Mouse (Mus musculus): ENCODE results near the gene Trf. TPM values are rescaled to one million over a fixed set of nuclear protein-coding genes. Genes with fewer than 3 reads are reported as not detected.
A peak's percentile ranks its signal among the peaks of the same experiment; 100 is the strongest.

Trf gene
- polyA plus RNA-seq, 1 experiment from 2014 or later = 1,198 TPM

GRCm38 (mm10) chr9:103233006-103233395 lies 2.8 kb upstream of the Trf start:
- 62% methylated on average over 7 of the region's 7 CpGs for WGBS (ENCODE audit: missing documents)
- H3K36me3 ChIP-seq (ENCODE audit: inconsistent target) = peaks cover 3% of the 10 kb centered on the region; the same call in 1 of the 2 replicates
- no peak overlapping the region for H3K27ac ChIP-seq
- H3K4me3 ChIP-seq (ENCODE audit: inconsistent target) = no peak overlapping the region
- no peaks in the 10 kb centered on the region for H3K79me2 ChIP-seq (ENCODE audit: inconsistent target)

GRCm38 (mm10) chr9:103232232-103233005 lies 2.2 kb upstream of the Trf start:
- H3K36me3 ChIP-seq (ENCODE audit: inconsistent target) = peaks cover 9% of the 10 kb centered on the region; the same call in 1 of the 2 replicates
- H3K27ac ChIP-seq = no peak overlapping the region
- no peak overlapping the region for H3K4me3 ChIP-seq (ENCODE audit: inconsistent target)
- no peaks in the 10 kb centered on the region for H3K79me2 ChIP-seq (ENCODE audit: inconsistent target)
- WGBS (ENCODE audit: missing documents) = 83% methylated on average over 7 of the region's 7 CpGs

GRCm38 (mm10) chr9:103229037-103229867 lies 992 bp downstream of the Trf start:
- H3K79me2 ChIP-seq (ENCODE audit: inconsistent target) = no peaks in the 10 kb centered on the region
- H3K4me3 ChIP-seq (ENCODE audit: inconsistent target) = peak overlapping the region; percentile 21
- peaks cover 41% of the 10 kb centered on the region for H3K36me3 ChIP-seq (ENCODE audit: inconsistent target)
- peak overlapping the region; percentile 96; the same call in 1 of the 2 replicates for H3K27ac ChIP-seq
- 90% methylated on average over 15 of the region's 15 CpGs for WGBS (ENCODE audit: missing documents)

GRCm38 (mm10) chr9:103228370-103229003 lies 1.8 kb downstream of the Trf start:
- Histone ChIP-seq H3K36me3 (ENCODE audit: inconsistent target) (peaks cover 48% of the 10 kb centered on the region), H3K27ac (no peak overlapping the region), H3K4me3 (ENCODE audit: inconsistent target) (no peak overlapping the region), H3K79me2 (ENCODE audit: inconsistent target) (no peaks in the 10 kb centered on the region)
- 93% methylated on average over 13 of the region's 13 CpGs for WGBS (ENCODE audit: missing documents)

GRCm38 (mm10) chr9:103227760-103228159 lies 2.5 kb downstream of the Trf start:
- no peaks in the 10 kb centered on the region for H3K79me2 ChIP-seq (ENCODE audit: inconsistent target)
- H3K27ac ChIP-seq = no peak overlapping the region
- H3K36me3 ChIP-seq (ENCODE audit: inconsistent target) = peaks cover 56% of the 10 kb centered on the region
- no peak overlapping the region for H3K4me3 ChIP-seq (ENCODE audit: inconsistent target)
- 92% methylated on average over 16 of the region's 16 CpGs for WGBS (ENCODE audit: missing documents)

GRCm38 (mm10) chr9:103226806-103227205 lies 3.4 kb downstream of the Trf start:
- no peak overlapping the region for H3K4me3 ChIP-seq (ENCODE audit: inconsistent target)
- H3K27ac ChIP-seq = no peak overlapping the region
- 96% methylated on average over 15 of the region's 15 CpGs for WGBS (ENCODE audit: missing documents)
- H3K79me2 ChIP-seq (ENCODE audit: inconsistent target) = no peaks in the 10 kb centered on the region
- H3K36me3 ChIP-seq (ENCODE audit: inconsistent target) = peaks cover 64% of the 10 kb centered on the region

GRCm38 (mm10) chr9:103225464-103225863 lies 4.8 kb downstream of the Trf start:
- Histone ChIP-seq H3K27ac (no peak overlapping the region), H3K4me3 (ENCODE audit: inconsistent target) (no peak overlapping the region), H3K79me2 (ENCODE audit: inconsistent target) (no peaks in the 10 kb centered on the region), H3K36me3 (ENCODE audit: inconsistent target) (peaks cover 78% of the 10 kb centered on the region)
- WGBS (ENCODE audit: missing documents) = 84% methylated on average over 3 of the region's 3 CpGs

GRCm38 (mm10) chr9:103224721-103225120 lies 5.5 kb downstream of the Trf start:
- H3K27ac ChIP-seq = no peak overlapping the region
- H3K36me3 ChIP-seq (ENCODE audit: inconsistent target) = peaks cover 85% of the 10 kb centered on the region
- 97% methylated on average over 7 of the region's 7 CpGs for WGBS (ENCODE audit: missing documents)
- no peaks in the 10 kb centered on the region for H3K79me2 ChIP-seq (ENCODE audit: inconsistent target)
- no peak overlapping the region for H3K4me3 ChIP-seq (ENCODE audit: inconsistent target)

GRCm38 (mm10) chr9:103214281-103214680 lies 16.0 kb downstream of the Trf start:
- H3K36me3 ChIP-seq (ENCODE audit: inconsistent target) = peaks cover 87% of the 10 kb centered on the region
- WGBS (ENCODE audit: missing documents) = 91% methylated on average over 6 of the region's 6 CpGs
- H3K27ac ChIP-seq = no peak overlapping the region
- H3K4me3 ChIP-seq (ENCODE audit: inconsistent target) = no peak overlapping the region
- H3K79me2 ChIP-seq (ENCODE audit: inconsistent target) = no peaks in the 10 kb centered on the region

- WGBS (ENCODE audit: missing documents) = 64% methylated on average over 2 of the region's 2 CpGs
- no peaks in the 10 kb centered on the region for H3K79me2 ChIP-seq (ENCODE audit: inconsistent target)
Observed at GRCm38 (mm10) chr9:103213631-103214030, 16.6 kb downstream of the Trf start.

GRCm38 (mm10) chr9:103212654-103213420 lies 17.4 kb downstream of the Trf start:
- H3K27ac ChIP-seq = no peak overlapping the region
- no peaks in the 10 kb centered on the region for H3K79me2 ChIP-seq (ENCODE audit: inconsistent target)
- no peak overlapping the region for H3K4me3 ChIP-seq (ENCODE audit: inconsistent target)
- H3K36me3 ChIP-seq (ENCODE audit: inconsistent target) = peaks cover 79% of the 10 kb centered on the region
- WGBS (ENCODE audit: missing documents) = 98% methylated on average over 28 of the region's 28 CpGs

More at GRCm38 (mm10) chr9:103213631-103214030, 16.6 kb downstream of the Trf start:
- Histone ChIP-seq H3K27ac (no peak overlapping the region), H3K36me3 (ENCODE audit: inconsistent target) (peaks cover 87% of the 10 kb centered on the region), H3K4me3 (ENCODE audit: inconsistent target) (no peak overlapping the region)

- WGBS (ENCODE audit: missing documents) = 88% methylated on average over 6 of the region's 6 CpGs
- H3K36me3 ChIP-seq (ENCODE audit: inconsistent target) = peaks cover 40% of the 10 kb centered on the region
- H3K4me3 ChIP-seq (ENCODE audit: inconsistent target) = no peak overlapping the region
- no peaks in the 10 kb centered on the region for H3K79me2 ChIP-seq (ENCODE audit: inconsistent target)
- no peak overlapping the region for H3K27ac ChIP-seq
Observed at GRCm38 (mm10) chr9:103208802-103209423, 21.3 kb downstream of the Trf start.

GRCm38 (mm10) chr9:103207846-103208245 lies 22.4 kb downstream of the Trf start:
- no peak overlapping the region for H3K27ac ChIP-seq
- WGBS (ENCODE audit: missing documents) = 10% methylated on average over 16 of the region's 16 CpGs
- H3K4me3 ChIP-seq (ENCODE audit: inconsistent target) = no peak overlapping the region
- H3K36me3 ChIP-seq (ENCODE audit: inconsistent target) = peaks cover 37% of the 10 kb centered on the region
- no peaks in the 10 kb centered on the region for H3K79me2 ChIP-seq (ENCODE audit: inconsistent target)

- 91% methylated on average over 5 of the region's 5 CpGs for WGBS (ENCODE audit: missing documents)
- H3K79me2 ChIP-seq (ENCODE audit: inconsistent target) = peaks cover 7% of the 10 kb centered on the region; the same call in 1 of the 2 replicates
- peaks cover 19% of the 10 kb centered on the region for H3K36me3 ChIP-seq (ENCODE audit: inconsistent target)
- no peak overlapping the region for H3K4me3 ChIP-seq (ENCODE audit: inconsistent target)
- H3K27ac ChIP-seq = no peak overlapping the region
Observed at GRCm38 (mm10) chr9:103205786-103206185, 24.5 kb downstream of the Trf start.

All from macrophage (primary cell).